Mouse (Mus musculus) thymus, postnatal 4 days (tissue): ENCODE results near the gene Tap2.

Experiments used
- DNase-seq: peaks from one replicate; pipeline ENCODE4 v3.0.0; 2021

Tap2 gene

GRCm38 (mm10) chr17:34257594-34258375, 54.5 kb downstream of the Tap2 start, which contains the start of gene H2-Ab1:
Gene H2-Ab1 (plus strand): TSS chr17:34257689.
- DNase-seq: peak; percentile 89

DNA sequence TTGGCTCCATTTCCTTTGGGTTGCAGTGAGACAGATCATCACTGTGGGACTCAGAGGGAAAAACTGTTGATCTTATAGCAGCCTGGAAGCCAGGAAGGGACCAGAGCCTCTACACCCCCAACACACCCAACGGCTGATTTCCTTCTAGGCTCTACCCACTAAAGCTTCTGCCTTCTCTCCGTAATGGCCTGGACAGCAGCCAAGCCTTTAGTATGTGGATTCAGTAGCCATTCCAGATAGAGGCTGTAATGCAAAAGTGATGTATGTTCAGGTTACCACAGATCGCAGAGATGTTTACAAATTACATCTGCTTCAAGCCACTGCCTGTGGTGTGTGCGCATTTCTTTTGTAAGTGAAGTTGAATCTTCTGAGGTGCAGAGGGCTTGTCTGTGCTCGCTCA, 57.2 kb downstream of the Tap2 start:
- DNase-seq: no peak

- peak; percentile 30 for DNase-seq
These were observed 58.2 kb downstream of the Tap2 start for GRCm38 (mm10) chr17:34261502-34261901.

- DNase-seq: peak; percentile 73
These were observed 59.7 kb downstream of the Tap2 start for GRCm38 (mm10) chr17:34263068-34263467.

GRCm38 (mm10) chr17:34263811-34264371, 60.6 kb downstream of the Tap2 start:
- peak; percentile 76 for DNase-seq

- DNase-seq: peak; percentile 61
These were observed 61.4 kb downstream of the Tap2 start for GRCm38 (mm10) chr17:34264452-34265351.
